Mouse (Mus musculus): ENCODE data around the gene Erv3. TPM values are rescaled to one million over a fixed set of nuclear protein-coding genes. Genes with fewer than 3 reads are reported as not detected.

Gene Erv3
- polyA plus RNA-seq, 1 experiment from 2014 or later = not detected

GRCm38 (mm10) chr2:131825498-131825897, 34.0 kb downstream of the Erv3 start:
- Histone ChIP-seq H3K4me1 (ENCODE audit: control insufficient read depth, insufficient read depth, low read length) (no peaks in the 10 kb centered on the region), H3K27ac (replicated peaks; ENCODE audit: low read depth, low read length) (no peak overlapping the region), H3K4me2 (ENCODE audit: low read depth, severe bottlenecking) (no peak overlapping the region), H3K9ac (ENCODE audit: low read length) (no peak overlapping the region), H3K9me3 (ENCODE audit: control insufficient read depth, low read length) (no peaks in the 10 kb centered on the region), H3K27me3 (ENCODE audit: control insufficient read depth, insufficient read depth, low read length) (no peaks in the 10 kb centered on the region), H3K36me3 (ENCODE audit: control insufficient read depth, insufficient read depth, low read length) (no peaks in the 10 kb centered on the region), H3K4me3 (ENCODE audit: low read depth, low read length) (no peak overlapping the region)
- ATAC-seq (ENCODE audit: insufficient number of reproducible peaks, low FRiP score, low TSS enrichment, low read depth) (no peak), DNase-seq (ENCODE audit: low spot score) (no peak)
- WGBS = 56% methylated on average over 2 of the region's 2 CpGs

- no peak overlapping the region for H3K4me3 ChIP-seq (ENCODE audit: low read depth, low read length)
- H3K36me3 ChIP-seq (ENCODE audit: control insufficient read depth, insufficient read depth, low read length) = no peaks in the 10 kb centered on the region
- H3K4me1 ChIP-seq (ENCODE audit: control insufficient read depth, insufficient read depth, low read length) = no peaks in the 10 kb centered on the region
- H3K4me2 ChIP-seq (ENCODE audit: low read depth, severe bottlenecking) = no peak overlapping the region
- no peaks in the 10 kb centered on the region for H3K27me3 ChIP-seq (ENCODE audit: control insufficient read depth, insufficient read depth, low read length)
- ATAC-seq (ENCODE audit: insufficient number of reproducible peaks, low FRiP score, low TSS enrichment, low read depth) (no peak), DNase-seq (ENCODE audit: low spot score) (no peak)
- no peak overlapping the region for H3K27ac ChIP-seq (replicated peaks; ENCODE audit: low read depth, low read length)
- no peak overlapping the region for H3K9ac ChIP-seq (ENCODE audit: low read length)
- whole genome bisulfite sequencing = 46% methylated on average over 2 of the region's 2 CpGs
- H3K9me3 ChIP-seq (ENCODE audit: control insufficient read depth, low read length) = no peaks in the 10 kb centered on the region
Observed at GRCm38 (mm10) chr2:131823931-131824330, 35.6 kb downstream of the Erv3 start.

- ATAC-seq (ENCODE audit: insufficient number of reproducible peaks, low FRiP score, low TSS enrichment, low read depth) (no peak), DNase-seq (ENCODE audit: low spot score) (no peak)
- Histone ChIP-seq H3K9me3 (ENCODE audit: control insufficient read depth, low read length) (no peaks in the 10 kb centered on the region), H3K4me3 (ENCODE audit: low read depth, low read length) (no peak overlapping the region), H3K9ac (ENCODE audit: low read length) (no peak overlapping the region), H3K36me3 (ENCODE audit: control insufficient read depth, insufficient read depth, low read length) (no peaks in the 10 kb centered on the region), H3K27ac (replicated peaks; ENCODE audit: low read depth, low read length) (no peak overlapping the region), H3K27me3 (ENCODE audit: control insufficient read depth, insufficient read depth, low read length) (no peaks in the 10 kb centered on the region), H3K4me2 (ENCODE audit: low read depth, severe bottlenecking) (no peak overlapping the region), H3K4me1 (ENCODE audit: control insufficient read depth, insufficient read depth, low read length) (no peaks in the 10 kb centered on the region)
- 82% methylated on average over 3 of the region's 3 CpGs for WGBS
Observed at GRCm38 (mm10) chr2:131822492-131822891, 37.1 kb downstream of the Erv3 start.

GRCm38 (mm10) chr2:131821708-131821990, 37.9 kb downstream of the Erv3 start:
- no peak overlapping the region for H3K4me2 ChIP-seq (ENCODE audit: low read depth, severe bottlenecking)
- no peak for ATAC-seq (ENCODE audit: insufficient number of reproducible peaks, low FRiP score, low TSS enrichment, low read depth)
- H3K4me1 ChIP-seq (ENCODE audit: control insufficient read depth, insufficient read depth, low read length) = no peaks in the 10 kb centered on the region
- H3K9ac ChIP-seq (ENCODE audit: low read length) = no peak overlapping the region; the same call in 1 of the 2 replicates
- DNase-seq (ENCODE audit: low spot score) = no peak
- H3K9me3 ChIP-seq (ENCODE audit: control insufficient read depth, low read length) = no peaks in the 10 kb centered on the region
- no peaks in the 10 kb centered on the region for H3K36me3 ChIP-seq (ENCODE audit: control insufficient read depth, insufficient read depth, low read length)
- H3K27me3 ChIP-seq (ENCODE audit: control insufficient read depth, insufficient read depth, low read length) = no peaks in the 10 kb centered on the region
- H3K4me3 ChIP-seq (ENCODE audit: low read depth, low read length) = no peak overlapping the region
- 84% methylated on average over 3 of the region's 3 CpGs for WGBS
- H3K27ac ChIP-seq (replicated peaks; ENCODE audit: low read depth, low read length) = no peak overlapping the region

GRCm38 (mm10) chr2:131820932-131821707, 38.4 kb downstream of the Erv3 start:
- H3K27ac ChIP-seq (replicated peaks; ENCODE audit: low read depth, low read length) = no peak overlapping the region
- no peaks in the 10 kb centered on the region for H3K9me3 ChIP-seq (ENCODE audit: control insufficient read depth, low read length)
- H3K4me3 ChIP-seq (ENCODE audit: low read depth, low read length) = no peak overlapping the region
- no peak overlapping the region for H3K4me2 ChIP-seq (ENCODE audit: low read depth, severe bottlenecking)
- WGBS = 34% methylated on average over 6 of the region's 6 CpGs
- ATAC-seq (ENCODE audit: insufficient number of reproducible peaks, low FRiP score, low TSS enrichment, low read depth) (no peak), DNase-seq (ENCODE audit: low spot score) (peak; percentile 90)
- no peak overlapping the region for H3K9ac ChIP-seq (ENCODE audit: low read length)
- no peaks in the 10 kb centered on the region for H3K36me3 ChIP-seq (ENCODE audit: control insufficient read depth, insufficient read depth, low read length)
- no peaks in the 10 kb centered on the region for H3K4me1 ChIP-seq (ENCODE audit: control insufficient read depth, insufficient read depth, low read length)
- no peaks in the 10 kb centered on the region for H3K27me3 ChIP-seq (ENCODE audit: control insufficient read depth, insufficient read depth, low read length)

- peak; percentile 91 for DNase-seq (ENCODE audit: low spot score)
- 22% methylated on average over 14 of the region's 14 CpGs for WGBS
- Histone ChIP-seq H3K4me1 (ENCODE audit: control insufficient read depth, insufficient read depth, low read length) (no peaks in the 10 kb centered on the region), H3K27ac (replicated peaks; ENCODE audit: low read depth, low read length) (no peak overlapping the region), H3K36me3 (ENCODE audit: control insufficient read depth, insufficient read depth, low read length) (no peaks in the 10 kb centered on the region), H3K4me3 (ENCODE audit: low read depth, low read length) (no peak overlapping the region), H3K4me2 (ENCODE audit: low read depth, severe bottlenecking) (peak overlapping the region; percentile 31), H3K27me3 (ENCODE audit: control insufficient read depth, insufficient read depth, low read length) (no peaks in the 10 kb centered on the region), H3K9me3 (ENCODE audit: control insufficient read depth, low read length) (no peaks in the 10 kb centered on the region), H3K9ac (ENCODE audit: low read length) (no peak overlapping the region)
- ATAC-seq (ENCODE audit: insufficient number of reproducible peaks, low FRiP score, low TSS enrichment, low read depth) = no peak; the same call in 1 of the 2 replicates
Observed at GRCm38 (mm10) chr2:131820088-131820675, 39.4 kb downstream of the Erv3 start.

- ATAC-seq (ENCODE audit: insufficient number of reproducible peaks, low FRiP score, low TSS enrichment, low read depth) (no peak), DNase-seq (ENCODE audit: low spot score) (no peak)
- Histone ChIP-seq H3K27me3 (ENCODE audit: control insufficient read depth, insufficient read depth, low read length) (no peaks in the 10 kb centered on the region), H3K36me3 (ENCODE audit: control insufficient read depth, insufficient read depth, low read length) (no peaks in the 10 kb centered on the region), H3K4me3 (ENCODE audit: low read depth, low read length) (no peak overlapping the region), H3K4me2 (ENCODE audit: low read depth, severe bottlenecking) (no peak overlapping the region), H3K27ac (replicated peaks; ENCODE audit: low read depth, low read length) (no peak overlapping the region), H3K9me3 (ENCODE audit: control insufficient read depth, low read length) (no peaks in the 10 kb centered on the region), H3K4me1 (ENCODE audit: control insufficient read depth, insufficient read depth, low read length) (no peaks in the 10 kb centered on the region), H3K9ac (ENCODE audit: low read length) (no peak overlapping the region)
- WGBS = 86% methylated on average over 10 of the region's 10 CpGs
Observed at GRCm38 (mm10) chr2:131814327-131814726, 45.2 kb downstream of the Erv3 start.

- Histone ChIP-seq H3K4me1 (ENCODE audit: control insufficient read depth, insufficient read depth, low read length) (0 out of 2 replicates have a peak, but pooled peaks cover 4% of the 10 kb centered on the region), H3K4me3 (ENCODE audit: low read depth, low read length) (no peak overlapping the region), H3K27ac (replicated peaks; ENCODE audit: low read depth, low read length) (no peak overlapping the region), H3K9me3 (ENCODE audit: control insufficient read depth, low read length) (no peaks in the 10 kb centered on the region), H3K36me3 (ENCODE audit: control insufficient read depth, insufficient read depth, low read length) (no peaks in the 10 kb centered on the region), H3K9ac (ENCODE audit: low read length) (no peak overlapping the region), H3K27me3 (ENCODE audit: control insufficient read depth, insufficient read depth, low read length) (no peaks in the 10 kb centered on the region), H3K4me2 (ENCODE audit: low read depth, severe bottlenecking) (no peak overlapping the region)
- WGBS = 80% methylated on average over 1 of the region's 1 CpGs
- DNase-seq (ENCODE audit: low spot score) (no peak), ATAC-seq (ENCODE audit: insufficient number of reproducible peaks, low FRiP score, low TSS enrichment, low read depth) (no peak)
Observed at GRCm38 (mm10) chr2:131813437-131813836, 46.1 kb downstream of the Erv3 start.
